Mouse (Mus musculus) thymus, postnatal 36 days (tissue): ENCODE data around the gene Gm42674.
A peak's percentile ranks its signal among the peaks of the same experiment; 100 is the strongest.

Experiments used
- DNase-seq, 2 experiments: peaks; one replicate each; pipeline ENCODE4 v3.0.0; 2022; ENCODE audit warnings: mixed read lengths in 2 of 2

The Gm42674 gene

DNA sequence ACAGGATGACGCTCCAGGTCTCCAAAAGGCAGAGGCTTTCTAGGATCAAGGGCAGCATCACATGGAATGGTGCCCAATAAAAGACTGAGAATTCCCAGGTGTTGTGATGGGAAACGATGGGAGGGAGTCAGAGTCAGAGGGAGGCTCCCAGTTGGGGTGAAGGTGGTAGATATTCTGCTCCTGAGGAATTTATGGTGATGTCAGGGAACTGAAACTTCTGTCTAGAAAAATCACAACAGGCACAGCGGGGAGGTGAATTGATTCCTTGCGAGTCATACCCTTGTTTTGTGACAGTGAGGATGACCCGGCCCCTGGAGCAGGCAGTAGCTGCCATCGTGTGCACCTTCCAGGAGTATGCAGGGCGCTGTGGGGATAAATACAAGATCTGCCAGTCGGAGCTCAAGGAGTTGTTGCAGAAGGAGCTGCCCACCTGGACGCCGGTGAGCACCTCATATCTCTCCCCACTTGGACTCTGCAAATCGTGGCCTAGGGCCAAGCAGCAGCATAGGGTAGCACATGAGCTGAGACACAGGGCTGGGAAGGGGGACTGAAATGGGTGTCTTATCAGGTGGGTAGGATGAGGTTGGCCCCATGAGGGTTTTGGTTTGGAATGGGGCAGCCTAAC lies at the start of gene Gm42674:
TSS of gene Gm42674 (plus strand) at position 419 of the 625 bp plus-strand sequence.
- DNase-seq = no peak

- DNase-seq = no peak
These were observed 49.5 kb upstream of the Gm42674 start for GRCm38 (mm10) chr3:90552231-90552630.

DNA sequence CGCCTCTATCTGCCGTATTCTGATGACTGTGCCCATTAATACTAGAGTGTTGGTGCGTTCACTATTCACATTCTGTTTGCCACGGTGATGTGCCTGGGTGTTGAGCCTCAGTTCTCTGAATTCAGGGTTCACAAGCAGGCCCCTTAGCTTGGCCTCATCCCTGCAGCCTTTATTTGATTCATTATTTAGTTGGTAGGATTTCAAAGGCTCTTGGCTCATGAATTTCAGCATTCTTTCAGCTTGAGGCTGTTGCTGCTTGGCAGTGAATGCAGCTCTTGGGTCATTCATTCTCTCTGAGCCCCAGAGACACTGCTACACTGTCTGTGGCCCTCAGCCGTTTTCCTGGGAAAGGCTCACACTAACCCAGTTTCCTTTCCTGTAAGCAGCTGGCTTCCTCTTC lies 45.8 kb upstream of the Gm42674 start:
- no peak for DNase-seq

- no peak for DNase-seq
These were observed 41.6 kb upstream of the Gm42674 start, which contains the start of gene S100a3 for GRCm38 (mm10) chr3:90560008-90560628. Gene S100a3, plus strand, starts transcription at chr3:90560578.

GRCm38 (mm10) chr3:90574691-90575090 lies 27.0 kb upstream of the Gm42674 start:
- no peak for DNase-seq

- no peak for DNase-seq
These were observed 26.4 kb upstream of the Gm42674 start for GRCm38 (mm10) chr3:90575320-90575719.

DNA sequence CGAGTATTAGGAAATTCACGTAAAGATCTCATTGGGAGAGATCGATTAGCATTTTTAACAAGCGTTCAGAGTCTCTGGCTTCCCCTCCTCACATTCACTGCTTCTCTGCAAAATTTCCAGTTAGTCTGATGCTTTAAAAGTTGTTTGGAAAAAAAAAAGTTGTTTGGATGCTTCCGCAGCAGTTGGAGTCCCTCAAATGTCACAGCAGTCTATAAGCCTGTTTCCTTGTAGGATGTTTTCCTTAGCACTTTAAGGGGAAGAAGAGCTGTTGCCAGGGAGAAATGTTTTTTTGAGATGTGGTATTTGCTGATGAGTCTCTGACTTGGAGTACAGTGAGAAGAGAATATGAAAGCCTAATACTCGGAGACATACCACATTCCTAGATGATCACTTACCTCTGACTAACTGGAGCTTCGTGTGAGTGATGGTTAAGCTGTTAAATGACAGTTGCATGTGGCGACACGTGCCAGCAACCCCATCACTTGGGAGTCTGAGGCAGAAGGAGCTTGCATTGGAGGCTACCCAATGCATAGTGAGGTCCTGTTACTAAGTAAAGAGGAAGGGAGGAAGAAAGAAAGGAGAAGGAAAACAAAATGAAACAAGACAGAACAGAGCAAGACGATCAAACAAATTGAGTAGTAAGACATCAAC lies 25.2 kb upstream of the Gm42674 start:
- no peak for DNase-seq

- DNase-seq = no peak
These were observed 22.3 kb upstream of the Gm42674 start for GRCm38 (mm10) chr3:90579433-90579832.

GRCm38 (mm10) chr3:90581141-90581540 lies 20.6 kb upstream of the Gm42674 start:
- no peak for DNase-seq

GRCm38 (mm10) chr3:90582156-90582555 lies 19.5 kb upstream of the Gm42674 start:
- peak; percentile 20 to 26 for DNase-seq

DNA sequence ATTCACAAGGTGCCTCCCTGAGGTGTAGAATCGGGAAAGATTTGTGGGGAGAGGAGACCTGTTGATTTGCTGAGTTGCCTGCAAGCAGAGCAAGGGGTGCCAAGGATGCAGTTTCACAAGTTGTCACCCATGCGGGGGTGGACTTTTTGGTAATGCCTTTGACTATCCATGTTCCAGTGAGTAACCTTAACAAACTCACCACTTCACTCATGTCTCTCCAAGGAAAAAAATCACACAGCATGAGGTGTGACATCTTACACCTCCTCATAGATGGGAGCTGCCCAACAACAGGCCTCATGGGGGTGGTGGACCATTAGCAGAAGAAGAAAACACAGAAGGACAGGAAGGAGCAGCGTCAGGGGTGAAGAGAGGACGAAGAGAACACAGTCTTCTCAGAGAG lies 19.1 kb upstream of the Gm42674 start:
- DNase-seq = no peak

GRCm38 (mm10) chr3:90583893-90584292 lies 17.8 kb upstream of the Gm42674 start:
- no peak for DNase-seq

GRCm38 (mm10) chr3:90585595-90585994 lies 16.1 kb upstream of the Gm42674 start:
- peak; percentile 49 to 53 for DNase-seq

GRCm38 (mm10) chr3:90586016-90586643 lies 15.6 kb upstream of the Gm42674 start:
- peak; percentile 49 to 52 for DNase-seq

DNA sequence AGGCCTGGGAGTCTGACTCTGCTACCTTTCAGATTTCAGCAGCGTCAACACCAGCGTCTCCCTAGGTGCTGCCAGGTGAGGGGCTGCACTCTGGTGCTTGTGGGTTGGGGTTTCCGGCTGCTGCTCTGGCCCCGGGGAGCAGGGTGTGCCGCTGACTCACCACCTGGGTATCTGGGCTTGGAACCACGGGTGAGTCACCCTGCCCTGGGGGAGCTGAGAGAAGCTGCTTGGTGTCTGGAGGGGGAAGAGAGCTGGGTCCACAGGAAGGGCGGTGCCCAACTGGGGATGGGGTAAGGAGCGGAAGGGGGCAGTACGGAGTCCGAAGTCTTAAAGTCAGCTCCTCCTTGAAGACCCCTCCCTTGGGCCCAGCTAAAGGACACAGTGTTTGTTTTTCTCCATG lies 14.8 kb upstream of the Gm42674 start:
- DNase-seq = peak; percentile 83 to 91

GRCm38 (mm10) chr3:90587361-90588101 lies 14.2 kb upstream of the Gm42674 start:
- DNase-seq = no peak

- DNase-seq = peak; percentile 38 to 64
These were observed 12.3 kb upstream of the Gm42674 start for GRCm38 (mm10) chr3:90589390-90589789.

GRCm38 (mm10) chr3:90589947-90590346 lies 11.8 kb upstream of the Gm42674 start, which contains the start of gene S100a2:
Gene S100a2, plus strand, starts transcription at chr3:90590247.
- DNase-seq = no peak

- DNase-seq = no peak
These were observed 7.2 kb upstream of the Gm42674 start for GRCm38 (mm10) chr3:90594466-90594865.

DNA sequence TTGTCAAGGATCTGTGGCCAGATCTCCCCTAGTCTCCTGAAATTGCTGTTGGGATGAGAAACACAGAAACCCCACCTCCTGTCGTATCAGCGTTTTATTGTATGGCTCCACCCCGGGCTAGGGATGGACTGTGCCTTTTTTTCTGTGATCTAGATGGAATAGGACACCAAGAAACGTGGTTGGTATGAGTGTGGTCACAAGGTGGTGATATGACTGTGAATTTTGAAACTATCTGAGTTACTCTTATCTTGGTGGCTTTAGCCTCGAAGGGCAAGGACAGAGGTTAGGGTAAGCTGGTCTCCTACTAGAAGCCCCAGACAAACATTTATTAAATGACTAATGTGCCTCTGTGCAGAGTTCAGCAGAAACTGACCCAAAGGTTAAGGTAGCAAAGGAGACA lies 6.1 kb upstream of the Gm42674 start:
- DNase-seq = no peak

DNA sequence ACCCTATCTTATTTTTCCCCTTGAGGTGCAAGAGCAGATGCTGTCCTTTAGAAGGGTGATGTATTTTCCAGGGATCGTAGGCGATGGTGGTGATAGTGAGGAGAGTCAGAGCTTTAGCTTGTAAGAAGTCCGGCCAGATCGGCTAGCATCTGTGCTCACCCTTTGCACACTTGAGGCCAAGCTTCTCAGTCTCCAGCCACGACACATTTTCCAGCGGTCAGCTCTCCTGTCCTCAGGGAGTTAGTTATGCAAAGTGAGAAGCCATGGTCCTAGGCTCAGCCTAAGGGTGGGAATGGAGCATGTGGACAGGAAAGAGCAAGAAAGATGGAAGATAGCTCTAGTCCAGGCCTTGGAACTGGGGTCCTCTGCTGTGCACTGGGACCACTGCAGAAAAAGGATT lies 4.9 kb upstream of the Gm42674 start:
- DNase-seq = no peak

- no peak for DNase-seq
These were observed 4.0 kb upstream of the Gm42674 start for GRCm38 (mm10) chr3:90597736-90598135.

DNA sequence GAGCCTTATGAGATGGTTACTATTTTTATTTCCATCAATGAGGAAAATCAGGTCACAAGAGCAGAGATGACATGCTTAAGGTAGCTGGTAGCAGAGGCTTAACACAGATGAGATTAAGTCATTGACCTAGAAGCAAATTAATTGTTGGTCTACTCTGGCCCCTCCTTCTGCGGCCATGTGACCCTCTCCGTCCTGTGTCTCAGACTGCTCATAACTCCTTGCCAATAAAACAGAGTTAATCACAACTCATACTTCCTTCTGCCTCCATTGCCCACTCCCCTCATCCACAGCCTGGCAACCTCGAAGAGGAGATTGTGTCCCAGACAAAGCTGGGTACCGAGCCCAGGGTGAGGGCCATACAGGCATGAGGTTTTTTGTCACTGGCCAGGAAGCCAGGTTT lies 3.5 kb upstream of the Gm42674 start:
- DNase-seq = no peak
